Mouse (Mus musculus): ENCODE measurements around the gene Rprm. TPM values are rescaled to one million over a fixed set of nuclear protein-coding genes. Genes with fewer than 3 reads are reported as not detected.

The Rprm gene
- 43.7 and 69.4 TPM in 2 replicates for polyA plus RNA-seq (2021; fragmentation: Nextera tagmentation)
- long read RNA-seq, experiment 1, transcript Rprm-201 (1 exons, 1,460 nt) = major isoform, 137 of 137 reads
- long read RNA-seq, experiment 1, partial matches to known transcripts = 0 of 137 reads
- long read RNA-seq, experiment 1, other reads (novel, unspliced or antisense) = 0 of 137 reads
- long read RNA-seq, experiment 2, transcript Rprm-201 (1 exons, 1,460 nt) = major isoform, 100 of 100 reads
- long read RNA-seq, experiment 2, partial matches to known transcripts = 0 of 100 reads
- long read RNA-seq, experiment 2, other reads (novel, unspliced or antisense) = 0 of 100 reads

GRCm38 (mm10) chr2:54085430-54086087 is at the start of gene Rprm:
Gene Rprm (minus strand): TSS chr2:54085552.

